Mouse (Mus musculus) cerebellum, adult 2 months (tissue): Measurements from ENCODE around the gene Ilkap. TPM values are rescaled to one million over a fixed set of nuclear protein-coding genes. Genes with fewer than 3 reads are reported as not detected.
A peak's percentile ranks its signal among the peaks of the same experiment; 100 is the strongest.

Source experiments
- DNase-seq, 2 experiments: peaks; one replicate each; pipeline ENCODE4 v3.0.0; 2021
- H3K27ac ChIP-seq: fragments of 200-500 bp; 2 replicates; pipeline ENCODE4 v1.5.1; 2012; ENCODE audit warnings: low read length, control low read depth, inconsistent platforms; ENCODE audit not compliant: insufficient read depth
- H3K27me3 ChIP-seq: fragments of 200-500 bp; 2 replicates; pipeline ENCODE4 v1.6.1; 2012; ENCODE audit warnings: inconsistent platforms, mild to moderate bottlenecking, low read length, moderate library complexity; ENCODE audit not compliant: control insufficient read depth, insufficient read depth
- H3K4me1 ChIP-seq: fragments of 200-500 bp; 2 replicates; pipeline ENCODE4 v1.6.1; 2011; ENCODE audit warnings: low read length; ENCODE audit not compliant: control insufficient read depth, insufficient read depth
- H3K4me3 ChIP-seq: fragments of 200-500 bp; replicated peaks from 2 replicates; pipeline ENCODE3; 2011; ENCODE audit warnings: mild to moderate bottlenecking, low read depth, low read length, control low read depth; ENCODE audit not compliant: insufficient read depth
- CTCF ChIP-seq: fragments of 200-500 bp; IDR thresholded peaks from 2 replicates; pipeline ENCODE4 v1.5.1; 2011; ENCODE audit warnings: low read depth, mild to moderate bottlenecking, control low read depth, low read length, moderate library complexity, borderline replicate concordance; ENCODE audit not compliant: insufficient read depth
- POLR2A ChIP-seq: fragments of 200-500 bp; IDR thresholded peaks from 2 replicates; pipeline ENCODE4 v1.6.1; 2011; ENCODE audit warnings: low read length, control low read depth, borderline replicate concordance; ENCODE audit not compliant: insufficient read depth
- WGBS: fragments of 180-500 bp; shearing (Covaris S2); methylation state at CpG from one replicate; pipeline ENCODE4 v1.1.7; 2018; 5-methylcytosine and 5-hydroxymethylcytosine counted together
- polyA plus RNA-seq: library from polyadenylated mRNA; depleted of rRNA; stranded (reverse); fragments of >200 nt; gene quantifications from 2 replicates; pipeline ENCODE4 v1.2.3, GENCODE M21; 2012

The Ilkap gene
- polyA plus RNA-seq, 1 experiment = 103 TPM

GRCm38 (mm10) chr1:91437573-91437972, 39.0 kb upstream of the Ilkap start:
- Histone ChIP-seq H3K27me3 (no peaks in the 10 kb centered on the region), H3K27ac (no peak overlapping the region), H3K4me3 (no peak overlapping the region), H3K4me1 (peaks cover 16% of the 10 kb centered on the region)
- DNase-seq = no peak
- no peak for TF ChIP-seq CTCF
- TF ChIP-seq POLR2A = no peak
- WGBS = 92% methylated on average over 7 of the region's 7 CpGs

- Histone ChIP-seq H3K4me1 (peaks cover 16% of the 10 kb centered on the region), H3K27ac (no peak overlapping the region), H3K4me3 (no peak overlapping the region), H3K27me3 (no peaks in the 10 kb centered on the region)
- TF ChIP-seq CTCF (no peak), POLR2A (no peak)
- 92% methylated on average over 3 of the region's 3 CpGs for WGBS
- no peak for DNase-seq
These were observed 38.4 kb upstream of the Ilkap start for GRCm38 (mm10) chr1:91437083-91437400.

GRCm38 (mm10) chr1:91436380-91437082, 37.9 kb upstream of the Ilkap start:
- H3K27me3 ChIP-seq = no peaks in the 10 kb centered on the region
- peaks cover 16% of the 10 kb centered on the region for H3K4me1 ChIP-seq
- H3K4me3 ChIP-seq = no peak overlapping the region
- peak; percentile 38 to 58 for DNase-seq
- peak overlapping the region; percentile 47; the same call in 1 of the 2 replicates for H3K27ac ChIP-seq
- TF ChIP-seq POLR2A = no peak
- no peak for TF ChIP-seq CTCF
- WGBS = 39% methylated on average over 6 of the region's 6 CpGs

GRCm38 (mm10) chr1:91435606-91436130, 37.1 kb upstream of the Ilkap start:
- Histone ChIP-seq H3K4me3 (no peak overlapping the region), H3K4me1 (peaks cover 16% of the 10 kb centered on the region), H3K27me3 (no peaks in the 10 kb centered on the region), H3K27ac (peak overlapping the region; percentile 47; the same call in 1 of the 2 replicates)
- no peak for TF ChIP-seq POLR2A
- TF ChIP-seq CTCF = no peak
- WGBS = 44% methylated on average over 13 of the region's 13 CpGs
- DNase-seq = peak in 1 of 2 experiments; percentile 33

- no peak for DNase-seq
- Histone ChIP-seq H3K4me1 (peaks cover 16% of the 10 kb centered on the region), H3K27me3 (no peaks in the 10 kb centered on the region), H3K27ac (no peak overlapping the region), H3K4me3 (no peak overlapping the region)
- TF ChIP-seq CTCF (no peak), POLR2A (no peak)
- WGBS = 95% methylated on average over 8 of the region's 8 CpGs
These were observed 36.3 kb upstream of the Ilkap start for GRCm38 (mm10) chr1:91434905-91435304.

- no peak overlapping the region for H3K4me3 ChIP-seq
- H3K27me3 ChIP-seq = no peaks in the 10 kb centered on the region
- peaks cover 5% of the 10 kb centered on the region; the same call in 1 of the 2 replicates for H3K4me1 ChIP-seq
- no peak overlapping the region for H3K27ac ChIP-seq
- TF ChIP-seq CTCF (no peak), POLR2A (no peak)
- 87% methylated on average over 7 of the region's 7 CpGs for WGBS
- no peak for DNase-seq
These were observed 32.1 kb upstream of the Ilkap start for GRCm38 (mm10) chr1:91430761-91431160.

- H3K27ac ChIP-seq = no peak overlapping the region
- H3K27me3 ChIP-seq = no peaks in the 10 kb centered on the region
- WGBS = 95% methylated on average over 10 of the region's 10 CpGs
- TF ChIP-seq CTCF (no peak), POLR2A (no peak)
- DNase-seq = no peak
- no peak overlapping the region for H3K4me3 ChIP-seq
- H3K4me1 ChIP-seq = no peaks in the 10 kb centered on the region
These were observed 30.6 kb upstream of the Ilkap start for GRCm38 (mm10) chr1:91429212-91429611.

- Histone ChIP-seq H3K27me3 (no peaks in the 10 kb centered on the region), H3K4me3 (no peak overlapping the region), H3K4me1 (no peaks in the 10 kb centered on the region), H3K27ac (no peak overlapping the region)
- 16% methylated on average over 4 of the region's 4 CpGs for WGBS
- DNase-seq = peak; percentile 55 to 70
- TF ChIP-seq CTCF (peak; percentile 82), POLR2A (no peak)
These were observed 30.0 kb upstream of the Ilkap start for GRCm38 (mm10) chr1:91428614-91429013.
